In genomic region chr11:44489117-44489516, GRCm38 (mm10) we compare ENCODE assay signal across 13 mouse cellular contexts.
"Had no signal": no experiment of that assay in that cellular context is flagged by ENCODE, and none has a peak within 500 bp of the region (broad histone marks: within the 10 kb centered on the region; RNA-seq: fewer than 3 reads in every experiment).

No protein-coding gene starts in this region.

- DNase-seq: kidney, adult 18-20 months; kidney, postnatal 14 days; lung, adult 2 months; lung, postnatal 36 days; right cerebral cortex, adult 18-20 months; right cerebral cortex, postnatal 25 days; thymus, postnatal 36 days had no signal

- H3K27me3 ChIP-seq: midbrain, embryonic 13.5 days; neural tube, embryonic 15.5 days had no signal

- ATAC-seq: lung, postnatal 0 days; midbrain, embryonic 13.5 days had no signal

- H3K4me3 ChIP-seq: left cerebral cortex, adult 2 months; limb, embryonic 10.5 days; midbrain, embryonic 13.5 days; myocyte; neural tube, embryonic 15.5 days had no signal

- H3K9ac ChIP-seq: midbrain, embryonic 13.5 days; neural tube, embryonic 15.5 days had no signal

- H3K9me3 ChIP-seq: limb, embryonic 10.5 days; midbrain, embryonic 13.5 days; neural tube, embryonic 15.5 days had no signal

- H3K27ac ChIP-seq: left cerebral cortex, adult 2 months; limb, embryonic 10.5 days; midbrain, embryonic 13.5 days; neural tube, embryonic 15.5 days had no signal

- H3K4me2 ChIP-seq: midbrain, embryonic 13.5 days; neural tube, embryonic 15.5 days had no signal

- H3K4me1 ChIP-seq: limb, embryonic 10.5 days; midbrain, embryonic 13.5 days; neural tube, embryonic 15.5 days had no signal

- H3K36me3 ChIP-seq: limb, embryonic 10.5 days; midbrain, embryonic 13.5 days; neural tube, embryonic 15.5 days had no signal
